Mouse (Mus musculus): ENCODE data around the gene A930004D18Rik. TPM values are rescaled to one million over a fixed set of nuclear protein-coding genes. Genes with fewer than 3 reads are reported as not detected.
"Not testable (repeated sequence)": the region's sequence is repeated elsewhere in the genome, so short reads cannot be mapped to it uniquely, and the experiment has no call there.

The A930004D18Rik gene
- total and polyA plus RNA-seq, 3 experiments: 0.39 to 1.8 TPM; not detected in 1

DNA sequence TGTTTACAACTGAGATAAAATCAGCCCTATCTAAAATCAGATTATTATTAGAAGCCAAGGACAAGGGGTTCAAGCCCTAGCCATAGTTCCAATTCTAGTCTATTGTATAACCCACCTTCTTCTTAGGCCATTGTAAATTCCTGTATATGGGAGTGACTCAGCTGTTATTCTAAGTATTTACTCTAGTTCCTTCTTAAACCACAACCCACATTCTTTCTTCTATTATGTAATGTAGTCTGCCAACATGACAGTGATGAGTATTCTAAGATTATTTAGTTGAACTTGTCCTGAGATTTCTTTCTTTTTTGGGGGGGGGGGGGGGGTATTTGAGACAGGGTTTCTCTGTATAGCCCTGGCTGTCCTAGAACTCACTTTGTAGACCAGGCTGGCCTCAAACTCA, 59.9 kb downstream of the A930004D18Rik start:
- H3K27ac ChIP-seq (ENCODE audit: control insufficient read depth, low read depth, low read length); DNase-seq (ENCODE audit: low read depth, low spot score); H3K36me3 ChIP-seq (ENCODE audit: control insufficient read depth in 1 of 2, insufficient read depth in 2 of 2, low read length in 2 of 2); H3K4me1 ChIP-seq (ENCODE audit: control insufficient read depth in 1 of 2, insufficient read depth in 2 of 2, low read length in 2 of 2); H3K4me3 ChIP-seq (ENCODE audit: control insufficient read depth in 1 of 2, insufficient read depth in 1 of 2, low read depth in 2 of 2, low read length in 2 of 2); H3K79me2 ChIP-seq (ENCODE audit: control insufficient read depth, insufficient read depth, low read length, poor library complexity); H3K9ac ChIP-seq (ENCODE audit: control insufficient read depth, low read depth, low read length, poor library complexity, severe bottlenecking); H3K27me3 ChIP-seq (ENCODE audit: control insufficient read depth in 1 of 2, insufficient read depth in 2 of 2, low read length in 2 of 2); H3K9me3 ChIP-seq (replicated peaks; ENCODE audit: insufficient read depth, low read length): not testable (repeated sequence)

DNA sequence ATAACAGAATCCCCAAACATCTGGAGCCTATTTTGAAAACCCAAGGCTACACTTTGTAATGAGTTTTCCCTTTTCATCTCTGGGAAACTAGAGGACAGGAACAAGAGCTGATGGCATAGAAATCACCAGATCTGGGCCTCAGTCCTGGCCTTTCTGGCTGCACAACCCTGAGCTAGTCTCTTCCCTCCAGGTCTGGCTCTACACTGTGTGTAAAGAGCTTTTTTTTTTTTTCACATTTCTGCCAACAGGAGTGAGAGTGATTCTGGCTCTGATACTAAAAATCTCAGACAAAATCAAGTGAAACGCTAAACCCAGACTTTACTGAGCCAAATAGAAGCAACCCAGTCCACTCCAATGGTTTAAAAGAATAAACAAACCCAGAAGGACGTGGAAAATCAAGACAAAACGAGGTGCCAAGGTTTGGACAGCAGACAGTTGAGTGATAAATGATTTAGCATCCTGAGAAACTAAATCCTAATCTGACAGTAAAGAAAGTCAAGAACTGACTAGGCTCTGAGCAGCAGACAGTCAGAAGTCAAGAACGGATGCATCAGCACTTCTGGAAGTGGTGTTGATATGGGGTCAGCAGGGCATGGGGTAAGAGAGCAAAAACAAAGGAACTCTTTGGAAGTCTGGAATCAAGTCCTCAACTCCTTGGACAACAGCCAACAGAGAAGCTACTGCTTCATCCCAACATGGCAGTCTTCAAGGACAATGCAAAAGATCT, 61.8 kb downstream of the A930004D18Rik start:
- no peaks in the 10 kb centered on the region for H3K4me1 ChIP-seq (ENCODE audit: control insufficient read depth in 1 of 2, insufficient read depth in 2 of 2, low read length in 2 of 2)
- no peak overlapping the region for H3K9ac ChIP-seq (ENCODE audit: control insufficient read depth, low read depth, low read length, poor library complexity, severe bottlenecking)
- H3K36me3 ChIP-seq (ENCODE audit: control insufficient read depth in 1 of 2, insufficient read depth in 2 of 2, low read length in 2 of 2): no peaks in the 10 kb centered on the region
- H3K79me2 ChIP-seq (ENCODE audit: control insufficient read depth, insufficient read depth, low read length, poor library complexity): no peaks in the 10 kb centered on the region
- no peak overlapping the region for H3K27ac ChIP-seq (ENCODE audit: control insufficient read depth, low read depth, low read length)
- H3K27me3 ChIP-seq (ENCODE audit: control insufficient read depth in 1 of 2, insufficient read depth in 2 of 2, low read length in 2 of 2): no peaks in the 10 kb centered on the region; a peak in 2 of 4 replicates
- no peaks in the 10 kb centered on the region for H3K9me3 ChIP-seq (replicated peaks; ENCODE audit: insufficient read depth, low read length)
- no peak for DNase-seq (ENCODE audit: low read depth, low spot score)
- TF ChIP-seq CTCF (IDR thresholded peaks at IDR 0.05 in 2 of 3, conservative IDR thresholded peaks at IDR 0.05 in 1 of 3; ENCODE audit: control insufficient read depth in 1 of 3, insufficient read depth in 1 of 3, low read depth in 2 of 3, low read length in 3 of 3, poor library complexity in 1 of 3, severe bottlenecking in 1 of 3) (no peak), MAX (IDR thresholded peaks at IDR 0.05; ENCODE audit: low read length) (no peak), CHD2 (IDR thresholded peaks at IDR 0.05; ENCODE audit: low read length) (no peak), HCFC1 (IDR thresholded peaks at IDR 0.05; ENCODE audit: low read depth, low read length) (no peak), USF2 (IDR thresholded peaks at IDR 0.05; ENCODE audit: borderline replicate concordance in 1 of 2, insufficient read depth in 1 of 2, low read depth in 1 of 2, low read length in 2 of 2) (no peak)
- no peak overlapping the region for H3K4me3 ChIP-seq (ENCODE audit: control insufficient read depth in 1 of 2, insufficient read depth in 1 of 2, low read depth in 2 of 2, low read length in 2 of 2)

Other genes with a start within 250 kb of the A930004D18Rik start
- not detected in 2 replicates for gene H2al2a, start 40.8 kb downstream of the A930004D18Rik start, total RNA-seq (2012; rRNA removed)
- not detected for gene H2al2a, start 40.8 kb downstream of the A930004D18Rik start, polyA plus RNA-seq (2012; ENCODE audit: insufficient read depth in 1 of 2, insufficient read length in 2 of 2, low read depth in 1 of 2, low replicate concordance in 2 of 2, missing spikeins in 1 of 2)
- gene Skida1, start 11.3 kb upstream of the A930004D18Rik start, total RNA-seq (2012; rRNA removed): 0.12 and 0.13 TPM in 2 replicates
- gene Skida1, start 11.3 kb upstream of the A930004D18Rik start, polyA plus RNA-seq (2012; ENCODE audit: insufficient read depth in 1 of 2, insufficient read length in 2 of 2, low read depth in 1 of 2, low replicate concordance in 2 of 2, missing spikeins in 1 of 2): under 1 TPM in 1 of 2 experiments, not detected in 1; 0.88 TPM
- 33.3 and 35.1 TPM in 2 replicates for gene Mllt10, start 17.5 kb upstream of the A930004D18Rik start, total RNA-seq (2012; rRNA removed)
- 10 to 100 TPM in 1 of 2 experiments, not detected in 1; 64.1 TPM for gene Mllt10, start 17.5 kb upstream of the A930004D18Rik start, polyA plus RNA-seq (2012; ENCODE audit: insufficient read depth in 1 of 2, insufficient read length in 2 of 2, low read depth in 1 of 2, low replicate concordance in 2 of 2, missing spikeins in 1 of 2)